In genomic region chr10:96479786-96480185, GRCm38 (mm10) we compare ENCODE assay signal across 9 mouse cellular contexts.
DNase-seq lines count a peak whose midpoint lies in the region; ATAC-seq and TF ChIP-seq lines count a peak whose summit lies in the region.
"Had no signal": no experiment of that assay in that cellular context is flagged by ENCODE, and none has a peak within 500 bp of the region (broad histone marks: within the 10 kb centered on the region; RNA-seq: fewer than 3 reads in every experiment).

No protein-coding gene starts in this region.

- no peaks in the 10 kb centered on the region for H3K9me3 ChIP-seq in embryonic facial prominence, embryonic 15.5 days (replicated peaks)
- no peaks in the 10 kb centered on the region for H3K9me3 ChIP-seq in forebrain, embryonic 14.5 days (replicated peaks; ENCODE audit: control insufficient read depth, low read length)

- intact Hi-C loops in left cerebral cortex, adult 2 months (cut with DNase I): loop anchor here (5.0 kb wide), 1 partner anchor 77 kb away; no protein-coding TSS in a partner anchor

- no peak for ATAC-seq in embryonic facial prominence, embryonic 15.5 days (ENCODE audit: insufficient number of reproducible peaks, low FRiP score, low TSS enrichment, low read depth)
- ATAC-seq in forebrain, embryonic 14.5 days: no peak

- peak overlapping the region; percentile 7; the same call in 1 of the 2 replicates for H3K4me3 ChIP-seq in left cerebral cortex, adult 2 months
- no peak overlapping the region for H3K4me3 ChIP-seq in embryonic facial prominence, embryonic 15.5 days (replicated peaks)
- H3K4me3 ChIP-seq in forebrain, embryonic 14.5 days (ENCODE audit: low read depth, low read length): no peak overlapping the region

- H3K9ac ChIP-seq in embryonic facial prominence, embryonic 15.5 days: no peak overlapping the region
- peak overlapping the region; percentile 41; the same call in 1 of the 2 replicates for H3K9ac ChIP-seq in forebrain, embryonic 14.5 days (ENCODE audit: low read length)
- H3K9ac ChIP-seq: liver, embryonic 14.5 days had no signal

- peak overlapping the region; percentile 21 for H3K4me2 ChIP-seq in embryonic facial prominence, embryonic 15.5 days (replicated peaks)
- peak overlapping the region; percentile 33; the same call in 1 of the 2 replicates for H3K4me2 ChIP-seq in forebrain, embryonic 14.5 days (ENCODE audit: low read length)

- H3K27ac ChIP-seq in left cerebral cortex, adult 2 months: no peak overlapping the region
- H3K27ac ChIP-seq in embryonic facial prominence, embryonic 15.5 days (replicated peaks): no peak overlapping the region
- H3K27ac ChIP-seq in forebrain, embryonic 14.5 days (ENCODE audit: low read depth, low read length): peak overlapping the region; percentile 84
- H3K27ac ChIP-seq: liver, embryonic 14.5 days had no signal

- no peak for TF ChIP-seq CTCF in left cerebral cortex, adult 2 months (IDR thresholded peaks at IDR 0.05)

- 56% methylated on average over 8 of the region's 8 CpGs for WGBS in embryonic facial prominence, embryonic 15.5 days
- WGBS in forebrain, embryonic 14.5 days: 35% methylated on average over 8 of the region's 8 CpGs

- no peaks in the 10 kb centered on the region for H3K27me3 ChIP-seq in embryonic facial prominence, embryonic 15.5 days
- no peaks in the 10 kb centered on the region for H3K27me3 ChIP-seq in forebrain, embryonic 14.5 days (replicated peaks; ENCODE audit: control insufficient read depth, insufficient read depth, low read length)

- H3K4me1 ChIP-seq in embryonic facial prominence, embryonic 15.5 days: peaks cover 19% of the 10 kb centered on the region
- peaks cover 12% of the 10 kb centered on the region; the same call in 1 of the 2 replicates for H3K4me1 ChIP-seq in forebrain, embryonic 14.5 days (ENCODE audit: control insufficient read depth, insufficient read depth, low read length)

- H3K36me3 ChIP-seq in embryonic facial prominence, embryonic 15.5 days: no peaks in the 10 kb centered on the region
- no peaks in the 10 kb centered on the region for H3K36me3 ChIP-seq in forebrain, embryonic 14.5 days (ENCODE audit: control insufficient read depth, insufficient read depth, low read length)

- no peak for DNase-seq in left cerebral cortex, adult 2 months (ENCODE audit: extremely low spot score in 1 of 2, low spot score in 2 of 2)
- no peak for DNase-seq in left cerebral cortex, adult 8-10 months (ENCODE audit: low spot score in 2 of 2)
- DNase-seq in forebrain, embryonic 14.5 days (ENCODE audit: low spot score): peak; percentile 47
- peak; percentile 27 for DNase-seq in mesoderm, embryonic 11.5 days (ENCODE audit: low read depth, low spot score)
- DNase-seq in spleen, postnatal 4 days (ENCODE audit: low spot score in 2 of 2): no peak
- DNase-seq in urinary bladder, postnatal 25 days (ENCODE audit: low spot score): no peak
- DNase-seq: thymus, postnatal 25 days had no signal

Comparison
In these comparisons a context has a peak if more than half of its experiments do, and no peak if none do; other contexts are left out.
1. DNase-seq: peak in forebrain, embryonic 14.5 days (single experiment) and mesoderm, embryonic 11.5 days (single experiment); none in left cerebral cortex, adult 2 months (0 of 2), left cerebral cortex, adult 8-10 months (0 of 2), spleen, postnatal 4 days (0 of 2) and urinary bladder, postnatal 25 days (single experiment).